Mouse (Mus musculus) lung, postnatal 0 days (tissue): Measurements from ENCODE around the gene Psg17.

Experiments
- CTCF ChIP-seq: IDR thresholded peaks from 2 replicates; pipeline ENCODE4 v1.5.1; 2016; ENCODE audit warnings: antibody characterized with exemption, mild to moderate bottlenecking
- EP300 ChIP-seq: IDR thresholded peaks from 2 replicates; pipeline ENCODE4 v1.6.1; 2016; ENCODE audit warnings: antibody characterized with exemption, mild to moderate bottlenecking, control low read depth

GRCm38 (mm10) chr7:18848395-18848794 lies 27.0 kb upstream of the Psg17 start:
- no peak for TF ChIP-seq CTCF
- TF ChIP-seq EP300 = no peak
